Mouse (Mus musculus) retina, postnatal 1 day (tissue): ENCODE measurements around the gene Stpg4.

Experiments used
- DNase-seq: peaks from one replicate; pipeline ENCODE4 v3.0.0-alpha.2; 2012

The Stpg4 gene

DNA sequence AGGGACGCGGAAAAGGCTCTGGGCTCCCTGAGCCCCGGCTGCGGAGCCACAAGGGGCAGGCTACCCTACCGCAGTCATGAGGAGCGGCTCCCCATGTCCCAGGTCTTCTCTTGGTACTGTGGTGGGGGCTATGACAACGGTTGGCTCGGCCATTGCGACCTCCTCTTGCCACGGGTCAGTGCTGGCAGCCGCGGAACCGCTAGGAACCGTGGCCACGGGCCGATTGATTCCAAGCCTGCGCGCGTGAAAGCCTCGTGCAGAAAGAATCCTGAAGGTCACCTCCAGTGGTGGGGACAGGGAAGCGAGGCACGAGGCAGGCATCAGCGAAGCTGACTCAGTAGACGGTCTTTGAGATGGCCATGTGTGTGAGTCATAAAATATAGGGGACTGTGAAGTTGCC, at the start of gene Stpg4:
Stpg4 (minus strand) TSS at position 231 of the 400 bp plus-strand sequence.
- peak; percentile 31 for DNase-seq

DNA sequence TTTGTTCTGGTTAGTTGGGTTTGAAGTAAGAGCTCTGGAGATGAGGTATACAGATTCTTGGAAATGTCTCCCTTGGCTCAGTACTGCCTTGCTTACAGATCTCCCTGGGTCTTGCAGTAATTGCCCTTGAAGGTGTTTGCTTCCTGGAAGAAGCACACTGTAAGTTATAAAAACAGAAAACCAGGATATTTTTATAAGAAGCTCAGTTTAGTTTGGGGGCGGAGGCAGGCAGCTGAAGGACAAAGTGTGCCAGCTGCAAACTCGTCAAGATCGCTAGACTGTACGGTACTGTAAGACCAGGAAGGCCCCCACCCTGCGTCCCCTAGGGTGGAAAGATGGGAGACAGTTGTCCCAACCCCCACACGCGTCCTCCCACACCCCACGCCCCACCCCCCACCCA, 47.8 kb upstream of the Stpg4 start:
- no peak for DNase-seq

DNA sequence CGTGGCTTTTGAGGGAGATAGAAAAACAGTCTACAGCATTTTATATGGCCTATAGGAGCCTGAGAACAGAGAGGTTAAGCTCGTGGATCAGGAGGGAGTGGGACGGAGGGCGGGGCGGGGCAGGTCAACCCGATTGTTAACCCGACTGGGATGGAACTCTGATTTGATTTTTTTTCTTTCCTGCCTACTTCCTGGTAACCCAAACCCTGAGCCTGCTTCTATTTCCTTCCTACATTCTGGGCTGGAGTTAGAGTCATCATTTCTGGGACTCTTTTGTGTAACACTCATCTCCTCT, 46.9 kb upstream of the Stpg4 start:
- DNase-seq: no peak

DNA sequence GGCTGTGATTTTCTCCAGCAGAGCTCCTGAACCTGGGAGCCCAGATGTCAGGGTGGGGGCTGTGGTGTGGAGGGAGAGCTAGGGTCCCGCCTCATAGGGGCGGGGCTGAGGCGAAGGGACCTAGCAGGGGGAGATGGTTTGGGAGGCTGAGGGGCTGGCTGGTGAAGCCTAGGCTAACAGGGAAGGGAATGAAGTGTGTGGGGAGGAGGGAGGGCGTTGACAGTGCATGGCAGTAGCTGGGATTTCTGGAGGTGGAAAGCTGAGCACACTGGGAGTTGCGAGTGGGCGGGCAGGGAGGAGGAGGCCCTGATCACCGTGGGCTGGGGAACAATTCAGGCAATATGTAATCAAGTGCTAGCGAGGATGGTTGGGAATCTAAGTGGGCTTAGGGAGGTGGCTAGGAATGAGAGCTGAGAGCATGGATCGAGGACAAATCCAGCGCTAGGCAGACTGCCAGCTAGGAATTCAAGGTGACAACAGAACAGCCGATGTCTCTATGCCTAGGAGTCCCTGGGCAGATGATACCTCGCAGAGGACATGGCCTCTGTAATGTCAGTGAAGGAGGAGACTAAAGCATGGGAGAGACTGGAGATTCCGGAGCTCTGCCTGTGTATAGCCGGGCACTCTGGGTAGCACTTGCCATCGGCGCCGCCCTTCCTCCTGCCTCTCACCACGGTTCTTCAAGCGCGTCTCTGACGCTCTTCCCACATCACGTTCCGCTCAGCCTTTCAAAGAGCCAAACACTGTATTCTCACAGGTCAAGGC, 46.4 kb upstream of the Stpg4 start:
- peak; percentile 76 for DNase-seq

DNA sequence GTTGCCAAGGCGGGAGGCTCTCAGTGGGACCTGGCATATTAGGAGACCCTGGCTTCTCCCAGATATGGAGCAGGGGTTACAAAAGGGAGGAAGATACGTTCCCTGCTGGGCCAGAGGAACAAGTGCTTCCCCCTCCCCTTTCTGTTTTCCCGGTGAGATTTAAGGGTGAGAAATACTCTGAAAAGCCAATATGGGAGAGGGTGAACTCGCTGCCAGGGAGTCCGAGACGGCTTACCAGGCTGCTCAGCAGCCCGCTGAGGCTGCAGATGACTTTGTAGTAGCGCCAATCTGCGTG, 45.8 kb upstream of the Stpg4 start:
- DNase-seq: no peak

DNA sequence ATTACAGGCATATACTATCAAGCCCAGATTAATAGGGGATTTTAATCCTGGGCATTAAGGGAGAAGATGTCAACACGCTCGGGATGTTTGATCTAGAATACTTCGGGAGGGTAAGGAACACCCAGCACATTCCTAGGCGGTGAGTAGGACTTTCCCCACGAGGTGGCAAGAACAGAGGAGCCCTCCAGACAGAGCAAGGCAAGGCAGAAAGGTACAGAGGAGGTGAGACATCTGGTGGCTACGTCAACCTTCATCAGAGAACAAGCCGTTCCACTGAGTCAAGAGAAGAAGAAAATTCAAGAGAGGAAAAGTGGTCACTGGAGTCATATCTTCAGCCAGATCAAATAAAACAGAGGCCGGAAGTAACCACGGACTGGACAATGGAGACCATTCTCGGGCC, 45.3 kb upstream of the Stpg4 start:
- no peak for DNase-seq

DNA sequence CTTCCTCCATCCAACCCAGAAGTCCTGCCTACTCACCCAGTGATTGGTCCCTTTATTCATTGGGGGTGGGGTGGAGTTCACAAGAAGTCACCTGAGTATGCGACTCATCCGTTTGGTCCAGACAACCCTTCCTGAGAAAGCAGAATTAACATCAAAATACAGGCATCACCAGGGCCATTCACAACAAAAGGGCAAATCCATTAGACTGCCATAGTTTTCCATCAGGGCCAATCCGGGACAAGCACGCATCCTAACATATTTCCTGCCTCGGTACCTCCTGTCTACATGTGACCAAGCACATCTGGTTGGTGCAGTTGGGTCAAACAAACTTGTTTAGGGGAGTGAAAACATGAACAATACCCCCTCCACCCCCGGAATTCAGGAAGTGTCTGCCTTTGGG, 44.1 kb upstream of the Stpg4 start:
- DNase-seq: no peak

DNA sequence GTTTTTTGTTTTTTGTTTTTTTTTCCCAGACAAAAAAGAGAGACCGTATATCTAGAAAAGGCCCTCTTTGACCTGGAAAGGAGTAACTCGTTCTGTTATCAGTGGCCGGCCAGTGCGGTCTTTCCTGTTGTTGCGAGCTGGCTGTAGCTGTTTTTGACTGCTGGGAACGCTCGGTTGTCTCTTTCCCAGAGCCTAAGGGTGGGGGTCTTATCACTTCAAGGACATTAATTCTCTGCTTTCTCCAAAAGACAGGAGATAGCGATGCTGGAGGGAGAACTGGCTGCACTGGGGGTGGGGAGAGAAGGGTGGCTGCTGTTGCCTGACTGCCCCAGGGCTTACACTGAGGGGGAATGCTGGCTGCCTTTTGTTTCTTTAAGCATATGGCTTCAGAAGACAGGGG, 43.3 kb upstream of the Stpg4 start:
- DNase-seq: no peak

DNA sequence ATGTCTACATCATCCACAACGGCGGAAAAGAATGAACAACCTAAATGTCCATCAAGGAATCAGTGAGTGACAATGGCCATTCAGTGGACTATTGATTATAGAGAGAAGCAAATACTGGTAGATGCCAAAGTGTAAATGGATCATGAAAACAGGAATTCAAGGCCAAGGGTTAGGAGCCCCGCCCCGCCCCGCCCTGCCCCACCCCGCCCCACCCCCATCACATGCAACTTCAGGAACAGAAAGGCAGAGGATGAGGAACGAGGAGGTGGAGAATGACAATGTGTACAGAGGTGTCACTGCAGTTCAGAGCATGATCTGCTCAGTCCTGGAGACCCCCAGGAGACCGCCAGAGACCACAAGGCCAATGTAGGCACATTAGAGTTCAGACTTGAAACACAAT, 42.7 kb upstream of the Stpg4 start:
- no peak for DNase-seq

DNA sequence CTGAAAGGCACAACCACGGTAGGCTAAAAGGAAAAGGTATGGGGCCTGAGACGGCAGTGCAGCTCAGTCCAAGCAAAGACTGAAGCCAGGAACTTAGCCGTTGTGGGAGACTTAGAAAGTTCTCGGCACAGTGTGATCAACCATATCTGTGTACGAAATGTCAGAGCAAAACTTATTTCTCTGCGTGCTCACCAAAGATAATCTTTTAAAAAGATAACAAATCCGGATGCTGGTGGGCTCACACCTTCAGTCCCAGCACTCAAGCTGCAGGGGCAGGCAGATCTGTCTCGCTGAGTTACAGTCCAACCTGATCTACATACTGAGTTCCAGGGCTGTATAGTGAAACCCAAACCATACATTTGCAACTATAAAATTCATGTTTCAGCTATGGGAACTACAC, 41.9 kb upstream of the Stpg4 start:
- no peak for DNase-seq

DNA sequence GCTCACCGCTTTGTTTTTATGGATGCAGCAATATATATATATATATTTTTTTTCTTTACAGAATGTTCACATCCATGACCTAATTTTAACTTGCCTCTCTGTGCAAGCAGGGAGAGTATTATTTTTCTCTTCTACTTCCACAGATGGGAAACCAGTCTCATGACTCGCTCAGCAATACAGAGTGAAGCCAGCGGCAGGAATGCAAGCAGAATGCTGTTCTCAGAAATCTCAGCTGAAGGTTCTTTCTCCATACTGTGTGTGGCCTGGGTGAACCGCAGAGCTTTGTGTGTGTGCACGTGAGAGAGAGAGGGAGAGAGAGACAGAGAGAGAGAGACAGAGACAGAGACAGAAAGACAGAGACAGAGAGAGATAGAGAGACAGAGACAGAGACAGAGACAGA, 41.1 kb upstream of the Stpg4 start:
- no peak for DNase-seq

DNA sequence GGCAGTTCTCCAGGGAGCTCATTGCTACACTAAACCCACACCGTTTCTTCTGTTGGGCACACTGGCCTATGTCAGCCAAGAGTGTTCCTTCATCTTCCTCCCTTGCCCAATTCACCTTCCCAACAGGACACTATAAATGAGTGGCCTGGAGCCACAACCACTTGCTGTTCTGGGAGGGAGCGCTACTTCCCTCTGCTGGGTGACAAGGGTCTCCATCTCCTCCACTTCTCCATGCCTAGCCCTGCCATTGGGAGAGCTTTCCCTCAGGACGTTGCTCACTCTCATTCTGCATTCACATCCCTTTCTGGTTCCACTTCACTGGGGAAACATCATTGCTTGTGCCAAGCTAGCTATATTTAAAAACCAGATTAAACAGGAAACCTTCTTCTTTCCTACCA, 34.0 kb upstream of the Stpg4 start:
- no peak for DNase-seq

DNA sequence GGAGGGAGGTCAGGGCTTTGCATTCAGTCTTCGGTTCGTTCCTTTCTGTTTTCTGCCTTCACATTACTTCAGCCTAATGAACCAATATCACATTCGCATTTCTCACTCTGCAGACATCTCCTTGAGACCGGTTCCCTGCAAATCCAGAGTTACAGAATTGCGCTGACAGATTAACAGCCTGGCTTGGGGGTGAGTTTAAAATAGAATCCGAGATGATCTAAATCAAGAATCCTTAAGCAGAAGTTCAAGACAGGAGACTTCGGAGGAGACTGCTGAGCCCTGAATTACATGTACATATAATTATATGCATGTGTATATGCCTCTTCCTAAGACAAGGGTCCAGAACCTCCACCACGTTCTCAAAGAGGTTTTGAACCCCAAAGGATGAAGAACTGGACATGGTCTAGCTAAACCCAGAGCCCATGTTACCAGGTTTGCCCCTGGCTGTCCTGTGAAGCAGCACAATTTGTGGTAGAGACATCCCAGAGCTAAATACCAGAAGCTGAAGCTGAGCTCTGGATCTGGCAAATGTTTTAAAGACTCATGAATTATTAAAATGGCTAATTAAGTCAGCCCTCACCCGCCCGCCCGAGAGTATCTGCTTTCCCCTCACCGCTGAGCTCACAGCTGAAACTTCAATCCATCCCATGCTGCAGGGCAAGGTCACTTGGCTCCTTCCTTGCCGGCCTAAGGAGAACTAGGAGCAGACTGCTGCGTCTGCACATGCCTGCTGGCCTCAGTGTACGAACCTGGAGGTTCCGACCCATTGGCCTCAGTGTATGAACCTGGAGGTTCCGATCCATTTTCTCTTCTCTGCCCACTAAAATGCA, 33.3 kb upstream of the Stpg4 start:
- DNase-seq: no peak

DNA sequence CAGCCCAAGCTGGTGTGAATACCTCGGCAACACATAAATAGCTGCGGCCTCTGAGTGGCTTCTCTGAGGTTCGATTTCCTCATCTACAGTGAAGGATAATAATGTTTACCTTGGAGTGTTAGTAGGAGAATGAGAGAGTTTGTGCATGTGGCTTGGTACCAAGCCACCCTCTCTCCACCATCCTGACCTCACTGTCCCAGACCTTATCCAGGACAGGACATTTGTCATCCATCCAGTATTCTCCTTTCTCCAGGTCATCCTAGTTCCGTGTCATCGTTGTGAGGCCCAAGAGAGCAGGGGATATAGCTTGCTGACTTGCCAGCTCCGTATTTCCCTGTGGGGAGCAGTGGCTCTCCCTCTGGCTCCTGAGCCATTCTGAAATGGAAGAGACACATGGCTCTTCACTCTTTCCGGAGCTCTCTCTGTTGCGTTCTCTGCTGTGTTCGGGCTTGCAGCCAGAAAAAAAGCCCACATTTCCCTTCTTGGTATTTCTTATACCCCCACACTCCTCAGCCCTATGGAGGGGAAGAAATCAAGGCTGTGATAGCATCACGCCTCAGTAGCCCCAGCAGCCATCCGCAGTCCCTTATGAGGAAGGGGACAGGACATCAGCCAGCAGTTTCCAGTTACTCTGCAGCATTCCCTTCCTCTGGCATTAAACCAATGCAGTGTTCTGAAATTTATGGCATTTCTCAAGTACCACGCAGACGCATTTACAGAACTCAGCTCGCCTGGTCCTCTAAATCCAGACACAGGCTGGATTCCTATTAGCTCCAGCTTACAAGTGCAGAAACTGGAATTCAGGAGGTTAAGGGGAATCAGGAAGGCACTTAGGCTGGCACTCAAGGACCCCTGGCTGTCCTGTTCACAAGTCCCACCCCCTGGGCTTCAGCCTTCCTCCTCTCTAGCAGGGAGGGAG, 32.5 kb upstream of the Stpg4 start:
- peak; percentile 52 for DNase-seq

DNA sequence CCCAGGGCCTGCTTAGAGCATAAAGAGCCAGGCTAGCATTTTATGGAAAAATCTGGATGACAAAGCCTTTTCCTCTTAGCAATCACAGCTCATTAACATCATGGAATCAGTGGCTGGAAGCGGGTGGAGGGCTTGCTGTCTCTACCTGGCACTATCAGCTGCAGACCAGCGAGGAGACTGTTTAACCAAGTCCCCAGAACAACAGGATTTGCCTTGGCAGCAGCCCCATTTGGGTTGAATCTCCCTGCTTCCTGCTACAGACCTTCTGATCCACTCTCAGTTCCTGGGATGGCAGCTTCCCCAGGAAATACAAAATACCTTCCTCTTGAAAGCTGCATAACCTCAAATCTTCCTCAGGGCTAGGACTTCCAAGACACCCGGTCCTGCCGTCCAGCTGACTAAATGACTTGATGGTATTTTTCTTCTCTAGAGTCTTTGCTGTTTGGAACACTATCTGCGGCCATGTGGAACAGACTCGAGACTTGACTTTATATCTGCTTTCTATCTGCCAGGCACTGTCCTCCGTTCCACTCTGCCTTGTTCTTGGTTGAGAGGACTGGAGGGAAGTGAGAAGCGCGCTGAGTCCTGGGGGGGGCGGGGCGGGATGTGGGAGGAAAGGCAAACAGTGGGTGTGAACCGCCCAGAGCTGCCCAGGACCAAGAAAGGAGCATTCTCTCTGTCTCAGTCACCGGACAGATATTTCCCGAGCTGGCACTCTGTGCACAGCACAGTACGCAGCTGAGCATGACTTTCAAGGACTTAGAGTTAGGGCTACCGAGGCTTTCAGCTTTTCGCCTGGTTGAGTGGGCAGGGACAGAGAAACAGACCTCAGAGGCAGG, 31.6 kb upstream of the Stpg4 start:
- DNase-seq: peak; percentile 80

DNA sequence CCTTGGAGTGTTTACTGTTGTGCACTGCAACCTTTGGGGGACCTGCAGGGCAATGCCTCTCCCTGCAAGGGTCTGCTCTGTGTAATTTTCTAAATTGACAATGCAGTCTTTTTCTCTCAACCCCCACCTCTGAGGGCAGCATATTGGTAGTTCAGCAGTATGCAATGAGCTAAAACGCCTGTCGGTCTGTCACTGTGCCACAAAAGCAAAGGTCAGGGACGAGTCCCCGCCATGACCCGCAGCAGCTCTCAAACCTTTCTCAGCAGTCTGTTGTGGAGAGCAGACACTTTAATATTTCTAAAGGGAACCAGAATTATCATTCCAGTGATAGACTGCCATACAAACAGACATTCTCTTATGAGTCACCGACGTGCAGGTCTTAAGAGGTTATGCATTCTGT, 30.4 kb upstream of the Stpg4 start:
- DNase-seq: no peak

DNA sequence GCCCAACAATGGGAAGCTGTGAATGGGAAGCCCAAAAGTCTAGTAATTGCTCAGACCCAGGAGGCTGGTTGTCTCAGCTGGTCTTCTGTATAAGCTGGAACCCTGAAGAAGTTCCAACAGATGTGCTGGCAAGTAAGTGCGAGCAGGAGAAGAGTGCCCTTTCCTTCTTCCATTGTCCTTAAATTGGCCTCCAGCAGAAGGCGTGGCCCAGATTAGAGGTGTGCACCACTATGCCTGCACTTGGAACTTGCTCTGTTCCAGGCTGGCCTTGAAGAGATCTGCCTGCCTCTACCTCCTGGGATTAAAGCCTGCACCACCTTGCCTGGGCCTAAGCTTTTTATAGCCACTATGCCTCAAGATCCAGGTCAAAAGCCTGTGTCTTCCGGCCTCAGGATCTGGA, 26.6 kb upstream of the Stpg4 start:
- DNase-seq: no peak

DNA sequence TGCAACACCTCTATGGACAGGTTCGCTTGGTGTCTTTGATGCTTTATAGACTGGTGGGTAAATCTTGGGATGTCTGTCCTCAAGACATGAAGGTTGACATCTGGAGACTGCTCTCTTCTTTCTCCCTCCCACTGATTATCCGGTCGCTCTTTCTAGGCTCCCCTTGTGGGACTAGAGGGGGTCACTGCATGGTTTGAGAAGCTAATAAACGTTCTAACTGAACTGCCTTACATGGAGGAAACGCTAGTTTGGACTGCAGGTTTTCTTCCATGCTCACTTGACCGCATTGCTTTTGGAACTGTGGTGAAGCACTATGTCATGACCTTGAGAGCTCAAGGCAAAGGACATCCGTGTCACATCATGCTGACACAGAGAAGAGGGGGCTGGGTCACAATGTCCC, 25.8 kb upstream of the Stpg4 start:
- DNase-seq: no peak

DNA sequence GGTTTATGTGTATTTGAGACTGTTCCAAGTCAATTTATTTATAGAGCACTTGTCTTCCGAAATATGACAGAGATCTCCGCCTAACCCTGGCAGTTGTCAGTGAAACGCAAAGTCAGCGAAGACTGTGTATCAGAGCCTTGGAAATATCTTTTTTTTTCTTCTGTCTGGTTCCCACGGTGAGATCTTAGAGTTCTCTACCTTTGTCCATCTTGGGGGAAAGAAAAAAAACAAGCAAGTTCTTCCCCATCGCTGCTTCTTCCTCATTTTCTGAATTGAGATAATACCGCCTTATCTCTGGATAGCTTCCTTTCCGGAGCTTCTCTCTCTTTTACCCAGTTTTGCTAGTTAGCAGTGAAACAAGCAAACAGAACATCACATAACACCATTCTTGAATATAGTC, 21.3 kb upstream of the Stpg4 start:
- DNase-seq: no peak

DNA sequence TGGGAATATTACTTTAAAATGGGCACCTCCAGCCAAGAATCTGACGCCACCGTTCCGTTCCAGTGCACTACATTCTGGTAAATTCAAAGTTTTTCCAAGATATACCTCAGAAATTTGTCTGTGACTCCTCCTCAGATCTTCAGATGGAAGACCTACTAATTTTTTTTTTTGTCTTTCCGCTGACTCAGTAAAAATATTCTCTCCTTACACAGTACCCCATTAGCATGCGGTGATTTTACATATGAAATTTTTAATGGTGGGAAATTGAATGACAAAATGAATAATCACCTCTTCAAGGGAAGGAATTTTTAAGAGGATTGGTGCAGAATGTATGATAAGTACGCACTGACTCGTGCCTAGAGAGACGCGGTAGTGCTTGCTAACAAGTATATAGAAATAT, 20.8 kb upstream of the Stpg4 start:
- DNase-seq: no peak

DNA sequence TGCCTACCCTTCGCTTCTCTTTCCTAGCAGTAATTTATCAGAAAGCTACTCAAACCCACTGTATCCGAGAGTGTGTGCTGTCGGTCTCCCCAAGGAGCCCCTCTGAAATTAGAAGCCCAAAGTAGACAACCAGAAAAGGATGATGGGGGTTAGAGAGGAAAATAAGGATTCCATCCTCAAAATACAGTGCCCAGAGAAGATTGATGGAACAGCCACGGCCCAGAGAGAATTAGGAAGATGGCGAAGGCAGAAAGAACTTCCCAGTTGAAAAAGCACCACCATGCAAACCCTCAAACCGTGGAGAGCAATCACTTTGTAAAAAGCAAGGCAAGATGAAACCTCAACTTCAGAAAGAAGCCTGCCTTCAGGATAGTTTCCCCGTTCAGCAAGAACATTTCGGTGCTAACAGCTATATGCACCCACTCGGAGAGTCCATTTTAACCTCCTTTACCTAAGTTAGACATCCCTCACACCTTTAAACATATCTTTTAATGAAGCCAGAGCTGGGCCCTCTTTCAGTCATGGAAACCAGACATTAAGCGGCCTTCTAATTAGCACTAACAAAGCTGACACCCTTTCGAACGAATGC, 20.2 kb upstream of the Stpg4 start:
- DNase-seq: no peak
